Mouse (Mus musculus): ENCODE data around the gene Spint3.

GRCm38 (mm10) chr2:164593494-164593893 lies 20.2 kb upstream of the Spint3 start, which contains the start of gene Eppin:
- TF ChIP-seq EP300 (IDR thresholded peaks at IDR 0.05; ENCODE audit: low read depth) (no peak), CTCF (IDR thresholded peaks at IDR 0.05; ENCODE audit: low read depth) (no peak)
